Mouse (Mus musculus): ENCODE results near the gene Hoxb3. TPM values are rescaled to one million over a fixed set of nuclear protein-coding genes. Genes with fewer than 3 reads are reported as not detected.

The Hoxb3 gene
- polyA plus RNA-seq, 1 experiment from 2014 or later, result 53.8 TPM

DNA sequence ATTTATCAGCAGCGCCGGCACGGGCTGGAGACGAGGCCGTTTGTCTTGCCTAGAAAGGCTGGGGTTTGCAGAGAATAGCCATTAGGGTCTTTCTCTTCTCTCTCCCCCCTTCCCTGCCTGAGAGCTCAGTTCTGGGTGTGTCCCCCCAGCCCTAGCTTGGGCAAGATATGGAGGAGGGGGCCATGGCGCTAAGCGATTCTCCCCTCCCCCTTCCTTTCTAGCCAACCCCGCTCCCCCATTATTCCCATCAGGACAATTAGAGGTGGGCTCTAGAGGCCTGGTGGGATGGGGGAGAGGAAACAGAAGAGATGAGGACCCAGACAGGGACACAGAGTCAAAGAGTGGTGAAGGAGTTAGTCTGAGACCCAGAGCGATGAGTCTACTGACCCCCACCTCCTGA lies 35.7 kb upstream of the Hoxb3 start:
- CTCF ChIA-PET, result interaction anchor here (0.9 to 1.4 kb wide), 4 partner anchors 8 to 334 kb away, joined by 3 to 4 read pairs (median 4); no protein-coding TSS in a partner anchor
- no peaks in the 10 kb centered on the region for H3K27me3 ChIP-seq
- ATAC-seq (no peak), DNase-seq (ENCODE audit: low read depth, low spot score) (no peak)
- in situ Hi-C loops (cut with MboI; ENCODE audit: low pct_unique_long_range_greater_than_20kb), result no loop called here
- POLR2A ChIA-PET, result interaction anchor here (0.6 to 42.9 kb wide), 10 partner anchors 1 to 333 kb away, joined by 3 to 1274 read pairs (median 4); partner anchors contain the start of genes Hoxb4, Hoxb5, Hoxb6 and Hoxb7
- TF ChIP-seq CTCF (IDR thresholded peaks at IDR 0.05), result no peak

DNA sequence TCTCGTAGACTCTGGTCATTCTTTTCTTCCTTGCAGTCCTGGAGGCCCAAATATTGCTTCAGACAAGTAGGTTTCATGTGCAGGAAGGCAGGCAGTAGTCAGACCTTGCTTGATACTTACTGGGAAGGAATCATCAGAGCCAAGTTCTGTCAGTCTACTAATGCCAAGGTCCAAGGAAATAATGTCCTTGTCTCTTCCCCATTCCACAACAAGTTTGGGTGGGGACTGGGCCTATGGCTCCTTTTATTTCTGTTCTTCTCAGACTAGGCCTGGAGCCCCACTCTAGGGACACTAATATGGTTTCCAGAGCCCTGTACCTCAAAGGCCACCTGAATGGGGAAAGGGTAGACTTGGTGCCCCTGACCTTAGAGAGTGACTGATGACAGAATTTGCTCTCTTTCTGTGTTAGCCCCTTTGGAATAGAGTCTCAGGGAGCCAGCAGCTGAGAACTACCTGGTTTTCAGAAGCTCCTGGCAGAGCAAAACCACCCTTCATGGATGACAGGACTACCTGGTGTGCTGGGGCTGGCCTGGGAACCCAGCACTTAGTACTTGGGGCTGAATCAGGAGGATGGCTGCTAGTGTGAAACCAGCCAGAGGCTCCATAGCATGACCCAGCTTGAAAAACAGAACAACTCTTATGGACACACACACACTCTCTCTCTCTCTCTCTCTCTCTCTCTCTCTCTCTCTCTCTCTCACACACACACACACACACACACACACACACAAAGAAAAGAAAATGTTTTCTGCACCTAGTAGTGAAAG lies 34.5 kb upstream of the Hoxb3 start:
- in situ Hi-C loops (cut with MboI; ENCODE audit: low pct_unique_long_range_greater_than_20kb), result no loop called here
- ATAC-seq (no peak), DNase-seq (ENCODE audit: low read depth, low spot score) (no peak)
- no peaks in the 10 kb centered on the region for H3K27me3 ChIP-seq
- ChIA-PET CTCF (interaction anchor here (1.1 kb wide), 1 partner anchor 332 kb away, joined by 3 read pairs; no protein-coding TSS in a partner anchor), POLR2A (interaction anchor here (1.0 to 42.9 kb wide), 3 partner anchors 0 to 59 kb away, joined by 3 to 1274 read pairs (median 1274); partner anchors contain the start of genes Hoxb4, Hoxb5, Hoxb6 and Hoxb7)
- TF ChIP-seq CTCF (IDR thresholded peaks at IDR 0.05), result no peak

DNA sequence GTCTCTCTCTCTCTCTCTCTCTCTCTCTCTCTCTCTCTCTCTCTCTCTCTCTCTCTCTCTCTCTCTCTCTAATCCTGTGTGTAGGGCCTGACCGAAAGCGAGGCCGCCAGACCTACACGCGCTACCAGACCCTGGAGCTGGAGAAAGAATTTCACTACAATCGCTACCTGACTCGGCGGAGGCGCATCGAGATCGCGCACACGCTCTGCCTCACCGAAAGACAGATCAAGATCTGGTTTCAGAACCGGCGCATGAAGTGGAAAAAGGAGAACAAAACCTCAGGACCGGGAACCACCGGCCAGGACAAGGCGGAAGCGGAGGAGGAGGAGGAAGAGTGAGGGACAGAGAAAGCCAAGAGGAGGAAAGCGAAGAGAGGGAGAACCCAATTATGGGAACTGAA lies 33.8 kb upstream of the Hoxb3 start:
- no peak for TF ChIP-seq CTCF (IDR thresholded peaks at IDR 0.05)
- ATAC-seq, result no peak
- no peaks in the 10 kb centered on the region for H3K27me3 ChIP-seq
- ChIA-PET POLR2A (interaction anchor here (0.6 to 42.9 kb wide), 3 partner anchors 1 to 610 kb away, joined by 3 to 1274 read pairs (median 1274); partner anchors contain the start of genes Hoxb4, Hoxb5, Hoxb6 and Hoxb7), CTCF (interaction anchor here (1.1 to 21.6 kb wide), 2 partner anchors 10 to 331 kb away, joined by 3 to 215 read pairs; partner anchors contain the start of gene Hoxb8)
- in situ Hi-C loops (cut with MboI; ENCODE audit: low pct_unique_long_range_greater_than_20kb), result no loop called here
- no peak for DNase-seq (ENCODE audit: low read depth, low spot score)

DNA sequence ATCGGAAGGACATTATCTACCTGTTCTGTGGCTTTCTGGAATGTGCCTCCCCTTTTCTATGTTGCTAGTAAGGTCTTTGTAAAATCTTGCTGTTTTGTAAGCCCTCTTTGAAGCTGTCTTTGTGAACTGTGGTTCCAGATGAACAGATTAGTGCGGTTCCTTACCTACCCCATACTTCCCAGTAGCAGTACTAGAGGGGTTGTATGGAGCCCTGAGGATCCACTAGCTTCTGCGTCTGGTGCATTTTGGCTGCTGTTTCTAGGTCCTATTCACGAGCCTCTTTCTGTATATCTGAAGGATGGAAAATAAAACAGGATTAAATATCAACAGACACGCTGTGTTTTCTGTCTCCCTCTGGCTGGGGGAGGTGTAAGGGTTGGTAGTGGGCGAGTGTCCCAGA lies 33.3 kb upstream of the Hoxb3 start:
- ChIA-PET POLR2A (interaction anchor here (0.6 to 42.9 kb wide), 4 partner anchors 1 to 609 kb away, joined by 3 to 1274 read pairs (median 642); partner anchors contain the start of genes Hoxb4, Hoxb5, Hoxb6 and Hoxb7), CTCF (interaction anchor here (0.7 to 21.6 kb wide), 3 partner anchors 11 to 331 kb away, joined by 3 to 215 read pairs (median 3); partner anchors contain the start of gene Hoxb8)
- H3K27me3 ChIP-seq, result no peaks in the 10 kb centered on the region
- no peak for ATAC-seq
- no peak for DNase-seq (ENCODE audit: low read depth, low spot score)
- in situ Hi-C loops (cut with MboI; ENCODE audit: low pct_unique_long_range_greater_than_20kb), result no loop called here
- no peak for TF ChIP-seq CTCF (IDR thresholded peaks at IDR 0.05)

DNA sequence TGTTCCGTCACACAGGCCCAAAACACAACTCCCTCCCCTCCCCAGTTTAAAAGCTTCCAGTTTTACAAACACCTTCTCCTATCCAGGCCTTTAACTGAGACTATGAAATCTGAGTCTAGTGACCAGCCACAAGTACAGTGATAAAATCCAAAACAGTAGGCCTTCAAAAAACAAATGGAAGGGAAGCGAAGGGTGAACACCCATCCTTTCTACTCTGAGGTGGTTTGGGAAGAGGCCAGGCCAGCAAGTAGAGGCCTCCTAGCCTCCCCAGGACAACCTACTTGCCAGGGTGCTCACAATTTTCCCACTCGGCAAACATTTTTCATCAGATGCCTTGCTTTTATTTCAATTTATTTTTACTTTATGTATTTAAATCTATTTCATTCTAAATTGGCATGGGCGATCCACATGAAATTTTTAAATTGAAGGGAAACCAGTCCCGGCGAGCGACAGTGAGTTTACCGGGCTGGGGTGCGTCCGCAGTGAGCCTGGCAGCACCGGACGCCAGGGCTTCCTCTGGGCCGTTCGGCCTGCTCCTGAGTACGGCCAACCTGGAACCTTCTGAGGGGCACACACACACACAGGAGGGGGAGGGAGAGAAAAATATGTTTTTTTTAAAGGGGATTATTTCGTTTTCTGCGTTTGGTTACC lies 32.3 kb upstream of the Hoxb3 start:
- DNase-seq (ENCODE audit: low read depth, low spot score) (no peak), ATAC-seq (no peak)
- no peak for TF ChIP-seq CTCF (IDR thresholded peaks at IDR 0.05)
- in situ Hi-C loops (cut with MboI; ENCODE audit: low pct_unique_long_range_greater_than_20kb), result no loop called here
- ChIA-PET CTCF (interaction anchor here (1.5 to 21.6 kb wide), 2 partner anchors 12 to 13 kb away, joined by 6 to 215 read pairs; partner anchors contain the start of genes Hoxb5 and Hoxb8), POLR2A (interaction anchor here (0.6 to 42.9 kb wide), 8 partner anchors 2 to 644 kb away, joined by 4 to 1274 read pairs (median 4); partner anchors contain the start of genes Hoxb4, Hoxb5, Hoxb6 and Hoxb7)
- H3K27me3 ChIP-seq, result no peaks in the 10 kb centered on the region

DNA sequence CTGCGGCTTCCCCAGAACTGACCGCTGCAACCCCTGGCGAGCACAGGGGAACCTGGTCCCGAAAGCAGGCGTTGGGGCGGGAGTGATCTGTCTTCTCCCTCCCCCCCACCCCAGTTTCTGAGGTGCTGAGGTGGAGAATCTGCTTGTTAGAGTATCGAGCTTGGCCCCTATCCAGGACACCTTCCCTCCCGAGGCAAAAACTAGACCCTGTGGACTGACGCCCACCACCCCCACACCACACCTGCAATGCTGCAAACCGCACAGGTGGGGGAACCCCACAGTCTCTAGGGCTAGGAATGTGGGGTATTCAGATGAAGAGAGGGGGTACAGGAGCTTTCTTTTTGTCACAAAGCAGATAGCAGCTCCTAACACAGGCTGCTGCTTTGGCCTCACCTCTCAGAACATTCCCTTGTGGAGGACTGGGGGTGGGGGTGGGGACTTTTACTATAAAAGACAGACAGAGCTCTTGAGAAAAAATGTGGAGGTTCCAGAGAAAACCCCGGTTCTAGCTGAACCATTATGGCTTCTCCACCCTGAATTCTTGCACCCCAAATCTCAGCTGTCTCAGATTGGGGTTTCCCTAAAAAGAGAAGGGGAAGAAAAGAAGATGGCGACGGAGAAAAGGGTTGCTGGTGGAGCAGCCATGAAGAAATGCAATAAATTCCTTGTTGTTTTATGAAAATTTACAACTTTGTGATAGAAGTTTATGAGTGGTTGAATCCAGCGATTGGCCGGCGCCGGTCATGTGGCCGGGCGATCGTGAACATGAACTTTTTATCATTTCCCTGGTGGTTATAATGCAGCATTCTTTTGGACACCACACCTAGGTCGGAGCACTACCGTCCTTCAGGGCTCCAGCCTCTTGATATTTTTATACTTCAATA lies 31.2 kb upstream of the Hoxb3 start, which contains the start of gene Hoxb6:
Gene Hoxb6 (plus strand): TSS at position 796 of the 884 bp plus-strand sequence.
- no peak for TF ChIP-seq CTCF (IDR thresholded peaks at IDR 0.05)

DNA sequence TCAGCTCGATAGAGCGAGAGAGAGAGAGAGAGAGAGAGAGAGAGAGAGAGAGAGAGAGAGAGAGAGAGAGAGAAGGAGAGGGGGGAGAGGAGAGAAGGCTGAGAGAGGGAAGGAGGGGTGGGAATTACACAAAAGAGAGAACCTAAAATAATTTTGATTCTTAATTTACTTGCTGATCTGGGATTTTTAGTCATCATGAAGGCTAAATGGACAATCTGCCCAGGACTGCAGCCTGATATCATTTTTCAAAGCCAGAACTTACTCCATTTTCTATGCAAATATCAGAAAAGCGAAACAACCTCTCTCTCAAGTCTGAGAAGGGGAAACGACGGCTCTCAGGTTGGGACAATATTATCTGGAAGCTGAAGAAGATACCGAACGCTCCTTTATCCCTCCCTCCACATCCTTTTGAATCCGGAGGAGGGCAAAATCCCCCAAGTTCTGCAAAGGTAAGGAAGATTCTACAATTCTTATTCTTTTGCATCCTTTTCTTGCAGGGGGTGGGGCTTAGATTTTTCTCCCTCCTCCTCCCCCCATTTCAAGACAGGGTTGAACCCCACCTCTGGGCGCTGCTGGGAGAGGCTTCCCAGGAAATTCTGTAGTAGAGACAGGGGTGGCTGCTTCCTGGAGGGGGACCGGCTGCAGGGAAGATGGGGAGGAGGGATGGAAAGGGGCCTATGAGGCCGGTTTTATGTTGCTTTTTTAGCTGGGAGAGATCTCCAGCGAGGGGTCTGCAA lies 30.4 kb upstream of the Hoxb3 start:
- CTCF ChIA-PET, result interaction anchor here (1.2 to 21.6 kb wide), 3 partner anchors 10 to 14 kb away, joined by 4 to 215 read pairs (median 6); partner anchors contain the start of genes Hoxb5 and Hoxb8
- in situ Hi-C loops (cut with MboI; ENCODE audit: low pct_unique_long_range_greater_than_20kb), result no loop called here
- ATAC-seq (no peak), DNase-seq (ENCODE audit: low read depth, low spot score) (no peak)
- POLR2A ChIA-PET, result interaction anchor here (0.7 to 42.9 kb wide), 9 partner anchors 4 to 269 kb away, joined by 3 to 1274 read pairs (median 6); partner anchors contain the start of genes Hoxb4, Hoxb5, Hoxb6 and Hoxb7
- H3K27me3 ChIP-seq, result no peaks in the 10 kb centered on the region
- TF ChIP-seq CTCF (IDR thresholded peaks at IDR 0.05), result no peak

More for the DNA sequence above, 31.2 kb upstream of the Hoxb3 start, which contains the start of gene Hoxb6:
- DNase-seq (ENCODE audit: low read depth, low spot score), result no peak
- in situ Hi-C loops (cut with MboI; ENCODE audit: low pct_unique_long_range_greater_than_20kb), result no loop called here
- CTCF ChIA-PET, result interaction anchor here (0.7 to 21.6 kb wide), 4 partner anchors 12 to 329 kb away, joined by 3 to 215 read pairs (median 5); partner anchors contain the start of genes Hoxb5 and Hoxb8
- POLR2A ChIA-PET, result interaction anchor here (0.6 to 42.9 kb wide), 9 partner anchors 4 to 643 kb away, joined by 4 to 1274 read pairs (median 4); partner anchors contain the start of genes Hoxb4, Hoxb5, Hoxb6 and Hoxb7
- no peak for ATAC-seq
- H3K27me3 ChIP-seq, result no peaks in the 10 kb centered on the region

DNA sequence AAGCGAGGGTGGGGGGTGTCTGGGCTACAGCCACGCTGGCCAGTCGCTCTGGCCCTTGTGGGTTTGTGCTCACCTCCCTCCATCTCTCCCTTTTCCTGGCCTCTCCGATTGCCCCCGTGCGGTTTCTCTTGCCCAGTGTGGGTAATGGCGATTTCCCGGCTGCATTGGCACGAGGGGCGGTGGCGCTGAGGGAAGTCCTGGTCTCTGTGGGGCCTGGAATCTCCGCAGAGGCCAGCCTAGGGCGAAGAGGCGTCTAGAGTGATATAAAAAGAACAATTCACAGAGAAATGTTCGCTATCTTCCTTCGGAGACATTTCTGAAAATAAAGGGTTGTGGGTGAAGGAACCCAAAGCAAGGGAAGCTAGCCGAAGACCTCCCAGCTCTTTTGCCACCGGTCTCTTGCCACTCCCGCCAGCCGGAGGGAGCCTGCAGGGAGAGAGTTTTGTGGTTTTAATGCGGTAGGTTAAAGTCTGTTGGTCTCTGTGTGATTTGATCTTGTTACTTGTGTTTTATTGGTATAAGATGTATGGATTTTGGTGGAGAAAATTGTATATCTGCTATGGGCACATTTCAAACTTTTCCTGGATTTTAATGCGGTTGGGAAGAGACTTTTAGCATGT lies 29.7 kb upstream of the Hoxb3 start:
- TF ChIP-seq CTCF (IDR thresholded peaks at IDR 0.05), result no peak
- in situ Hi-C loops (cut with MboI; ENCODE audit: low pct_unique_long_range_greater_than_20kb), result no loop called here
- ChIA-PET POLR2A (interaction anchor here (0.6 to 42.9 kb wide), 8 partner anchors 5 to 451 kb away, joined by 3 to 1274 read pairs (median 6); partner anchors contain the start of genes Hoxb4, Hoxb5, Hoxb6 and Hoxb7), CTCF (interaction anchor here (1.2 to 21.6 kb wide), 3 partner anchors 9 to 15 kb away, joined by 3 to 215 read pairs (median 4); partner anchors contain the start of gene Hoxb8)
- H3K27me3 ChIP-seq, result no peaks in the 10 kb centered on the region
- ATAC-seq (no peak), DNase-seq (ENCODE audit: low read depth, low spot score) (no peak)

Data from Patski (cell line).